Mouse (Mus musculus) thymus, postnatal 14 days (tissue): Measurements from ENCODE around the gene Hemgn.

Experiments
- DNase-seq: peaks from one replicate; pipeline ENCODE4 v3.0.0; 2021

Hemgn gene

GRCm38 (mm10) chr4:46411489-46411888 is 1.8 kb downstream of the Hemgn start:
- DNase-seq = peak; percentile 70

GRCm38 (mm10) chr4:46410677-46411076 is 2.6 kb downstream of the Hemgn start:
- DNase-seq = no peak

- DNase-seq = no peak
Measured at GRCm38 (mm10) chr4:46406966-46407703, 6.2 kb downstream of the Hemgn start.

- DNase-seq = peak; percentile 77
Measured at GRCm38 (mm10) chr4:46404042-46404795, 9.1 kb downstream of the Hemgn start.

GRCm38 (mm10) chr4:46398839-46399238 is 14.5 kb downstream of the Hemgn start:
- no peak for DNase-seq

GRCm38 (mm10) chr4:46395736-46396135 is 17.6 kb downstream of the Hemgn start:
- no peak for DNase-seq

GRCm38 (mm10) chr4:46394388-46394787 is 18.9 kb downstream of the Hemgn start:
- DNase-seq = no peak

GRCm38 (mm10) chr4:46390390-46390970 is 22.8 kb downstream of the Hemgn start:
- DNase-seq = peak; percentile 90

GRCm38 (mm10) chr4:46389612-46390341 is 23.5 kb downstream of the Hemgn start:
- peak; percentile 45 for DNase-seq

- DNase-seq = peak; percentile 96
Measured at GRCm38 (mm10) chr4:46389013-46389611, 24.2 kb downstream of the Hemgn start, which contains the start of gene Trmo. Trmo (minus strand) TSS chr4:46389437.

GRCm38 (mm10) chr4:46388556-46388955 is 24.8 kb downstream of the Hemgn start:
- no peak for DNase-seq

- peak; percentile 81 for DNase-seq
Measured at GRCm38 (mm10) chr4:46374869-46375368, 38.4 kb downstream of the Hemgn start.

- peak; percentile 33 for DNase-seq
Measured at GRCm38 (mm10) chr4:46374455-46374854, 38.9 kb downstream of the Hemgn start.

- DNase-seq = no peak
Measured at GRCm38 (mm10) chr4:46371030-46371429, 42.3 kb downstream of the Hemgn start.

GRCm38 (mm10) chr4:46370406-46370805 is 42.9 kb downstream of the Hemgn start:
- DNase-seq = no peak

- DNase-seq = no peak
Measured at GRCm38 (mm10) chr4:46369070-46369469, 44.2 kb downstream of the Hemgn start.

- no peak for DNase-seq
Measured at GRCm38 (mm10) chr4:46367487-46367959, 45.8 kb downstream of the Hemgn start.

GRCm38 (mm10) chr4:46364360-46364759 is 48.9 kb downstream of the Hemgn start:
- DNase-seq = no peak

GRCm38 (mm10) chr4:46361258-46361657 is 52.0 kb downstream of the Hemgn start:
- no peak for DNase-seq

GRCm38 (mm10) chr4:46359539-46360253 is 53.6 kb downstream of the Hemgn start:
- no peak for DNase-seq

- peak; percentile 74 for DNase-seq
Measured at GRCm38 (mm10) chr4:46356351-46357133, 56.8 kb downstream of the Hemgn start.
